Mouse (Mus musculus): Measurements from ENCODE around the gene Enpep. TPM values are rescaled to one million over a fixed set of nuclear protein-coding genes. Genes with fewer than 3 reads are reported as not detected.

The Enpep gene
- polyA plus RNA-seq, 1 experiment from 2014 or later: 0.93 TPM

DNA sequence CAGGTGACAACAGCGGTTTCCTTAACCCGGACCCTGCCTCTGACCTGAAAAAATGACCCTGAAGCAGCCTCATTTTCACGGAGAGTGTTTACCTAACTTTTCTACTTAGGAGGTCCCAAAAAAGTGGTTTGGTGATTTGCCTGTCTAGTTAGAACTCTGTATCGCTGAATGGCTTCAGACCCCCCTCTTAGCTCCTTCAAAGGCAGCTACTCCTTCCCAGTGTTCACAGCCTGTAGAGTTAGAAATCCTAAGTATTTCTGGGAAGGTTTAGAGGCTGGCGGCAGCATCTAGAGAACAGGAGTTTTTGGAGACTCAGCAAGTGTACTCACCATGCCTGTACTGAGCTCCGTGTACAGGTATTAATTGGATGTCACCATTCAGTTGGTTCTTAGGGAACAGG lies 105.8 kb downstream of the Enpep start:
- 2% methylated on average over 6 of the region's 6 CpGs for WGBS
- Histone ChIP-seq H3K9me3 (replicated peaks; ENCODE audit: control insufficient read depth, low read length) (no peaks in the 10 kb centered on the region), H3K27ac (replicated peaks; ENCODE audit: low read depth, low read length) (no peak overlapping the region), H3K36me3 (replicated peaks; ENCODE audit: control insufficient read depth, insufficient read depth, low read depth, low read length) (no peaks in the 10 kb centered on the region), H3K4me1 (ENCODE audit: control insufficient read depth, insufficient read depth, low read length) (no peaks in the 10 kb centered on the region), H3K9ac (replicated peaks; ENCODE audit: low read length) (no peak overlapping the region), H3K27me3 (ENCODE audit: control insufficient read depth, insufficient read depth, low read length) (peaks cover 22% of the 10 kb centered on the region), H3K4me2 (ENCODE audit: low read depth, low read length) (no peak overlapping the region), H3K4me3 (ENCODE audit: low read depth, low read length) (no peak overlapping the region)
- no peak for ATAC-seq (replicated peaks; ENCODE audit: insufficient number of reproducible peaks, low FRiP score, low TSS enrichment, low read depth)
- peak; percentile 21 for DNase-seq (ENCODE audit: low spot score)

DNA sequence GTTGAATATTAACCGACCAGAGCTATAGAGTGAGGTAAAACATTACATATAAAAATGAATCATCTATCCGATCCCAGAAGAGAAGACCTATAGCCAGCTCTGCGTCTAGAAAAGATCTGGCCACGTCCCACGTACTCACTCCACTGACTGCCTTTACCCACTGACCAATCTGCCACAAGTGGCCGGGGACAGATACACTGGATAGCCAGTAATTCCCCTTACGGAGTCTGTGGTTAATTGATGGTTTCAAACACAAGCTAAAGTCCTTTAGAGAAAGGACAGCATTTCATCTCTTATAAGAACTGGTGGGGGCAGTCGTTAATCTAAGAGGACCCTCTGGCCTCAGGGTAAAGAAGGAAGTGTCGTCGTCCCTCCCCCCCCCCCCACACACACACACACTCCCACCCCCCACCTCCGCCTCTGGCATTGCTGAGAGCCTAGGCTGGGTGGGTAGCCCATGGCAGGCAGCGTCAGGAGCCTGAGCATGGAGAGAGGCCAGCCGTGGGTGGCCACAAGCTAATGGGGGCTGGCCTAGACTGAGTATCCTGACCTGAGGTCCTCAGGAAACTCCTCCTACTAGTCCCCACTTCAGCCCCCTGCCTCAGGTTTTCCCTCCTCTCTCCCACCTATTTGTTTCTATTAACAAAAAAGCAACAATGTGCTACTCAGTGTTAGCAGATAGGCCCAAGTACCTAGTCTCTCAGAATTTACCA lies 106.8 kb downstream of the Enpep start:
- H3K27me3 ChIP-seq (ENCODE audit: control insufficient read depth, insufficient read depth, low read length): peaks cover 27% of the 10 kb centered on the region
- no peak overlapping the region for H3K27ac ChIP-seq (replicated peaks; ENCODE audit: low read depth, low read length)
- WGBS: 1% methylated on average over 13 of the region's 13 CpGs
- H3K4me3 ChIP-seq (ENCODE audit: low read depth, low read length): no peak overlapping the region
- H3K9ac ChIP-seq (replicated peaks; ENCODE audit: low read length): no peak overlapping the region
- ATAC-seq (replicated peaks; ENCODE audit: insufficient number of reproducible peaks, low FRiP score, low TSS enrichment, low read depth): no peak; the same call in 1 of the 2 replicates
- no peak overlapping the region for H3K4me2 ChIP-seq (ENCODE audit: low read depth, low read length)
- no peaks in the 10 kb centered on the region for H3K36me3 ChIP-seq (replicated peaks; ENCODE audit: control insufficient read depth, insufficient read depth, low read depth, low read length)
- H3K9me3 ChIP-seq (replicated peaks; ENCODE audit: control insufficient read depth, low read length): no peaks in the 10 kb centered on the region
- no peak for DNase-seq (ENCODE audit: low spot score)
- no peaks in the 10 kb centered on the region for H3K4me1 ChIP-seq (ENCODE audit: control insufficient read depth, insufficient read depth, low read length)

DNA sequence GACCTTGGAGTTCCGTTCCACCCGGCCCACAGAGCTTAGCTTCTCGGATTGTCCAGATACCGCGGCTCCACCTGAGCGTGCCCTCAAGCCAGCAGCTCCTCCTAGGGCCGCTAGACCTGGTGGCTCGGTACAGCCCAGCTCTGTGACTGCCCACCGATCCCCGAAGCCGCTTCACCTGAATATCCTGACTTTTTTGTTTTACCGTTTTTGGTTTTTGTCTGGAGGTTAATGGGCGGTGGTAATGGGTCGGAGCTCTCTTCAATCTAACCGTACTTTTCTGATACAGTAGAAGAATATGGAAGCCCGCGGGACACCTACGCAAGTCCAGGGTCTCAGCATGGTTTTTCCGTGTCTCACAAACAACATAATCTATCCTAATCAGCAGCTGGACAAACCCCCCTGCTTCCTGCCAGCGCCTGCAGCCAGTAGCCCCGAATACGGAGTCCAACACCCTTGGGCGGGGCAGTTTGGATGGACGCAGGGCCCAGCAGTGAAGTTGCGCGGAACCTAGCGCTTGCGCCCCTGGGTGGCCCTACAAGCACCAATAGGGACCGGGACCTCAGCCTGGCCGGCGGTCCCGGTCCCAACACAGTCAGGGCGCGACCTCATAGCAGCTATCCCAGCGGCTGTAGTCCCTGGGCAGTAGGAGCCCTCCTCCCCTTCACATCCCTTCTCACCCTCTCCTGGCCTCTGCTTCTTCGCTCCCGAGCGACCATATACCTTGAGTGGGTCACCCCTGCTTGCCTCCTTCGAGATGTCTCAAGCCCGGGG lies 107.5 kb downstream of the Enpep start:
- Histone ChIP-seq H3K27ac (replicated peaks; ENCODE audit: low read depth, low read length) (no peak overlapping the region), H3K9ac (replicated peaks; ENCODE audit: low read length) (no peak overlapping the region), H3K27me3 (ENCODE audit: control insufficient read depth, insufficient read depth, low read length) (peaks cover 27% of the 10 kb centered on the region), H3K4me1 (ENCODE audit: control insufficient read depth, insufficient read depth, low read length) (no peaks in the 10 kb centered on the region), H3K36me3 (replicated peaks; ENCODE audit: control insufficient read depth, insufficient read depth, low read depth, low read length) (no peaks in the 10 kb centered on the region), H3K4me3 (ENCODE audit: low read depth, low read length) (no peak overlapping the region), H3K4me2 (ENCODE audit: low read depth, low read length) (no peak overlapping the region), H3K9me3 (replicated peaks; ENCODE audit: control insufficient read depth, low read length) (no peaks in the 10 kb centered on the region)
- no peak for ATAC-seq (replicated peaks; ENCODE audit: insufficient number of reproducible peaks, low FRiP score, low TSS enrichment, low read depth)
- WGBS: under 1% methylated on average over 40 of the region's 40 CpGs
- peak; percentile 19 for DNase-seq (ENCODE audit: low spot score)

DNA sequence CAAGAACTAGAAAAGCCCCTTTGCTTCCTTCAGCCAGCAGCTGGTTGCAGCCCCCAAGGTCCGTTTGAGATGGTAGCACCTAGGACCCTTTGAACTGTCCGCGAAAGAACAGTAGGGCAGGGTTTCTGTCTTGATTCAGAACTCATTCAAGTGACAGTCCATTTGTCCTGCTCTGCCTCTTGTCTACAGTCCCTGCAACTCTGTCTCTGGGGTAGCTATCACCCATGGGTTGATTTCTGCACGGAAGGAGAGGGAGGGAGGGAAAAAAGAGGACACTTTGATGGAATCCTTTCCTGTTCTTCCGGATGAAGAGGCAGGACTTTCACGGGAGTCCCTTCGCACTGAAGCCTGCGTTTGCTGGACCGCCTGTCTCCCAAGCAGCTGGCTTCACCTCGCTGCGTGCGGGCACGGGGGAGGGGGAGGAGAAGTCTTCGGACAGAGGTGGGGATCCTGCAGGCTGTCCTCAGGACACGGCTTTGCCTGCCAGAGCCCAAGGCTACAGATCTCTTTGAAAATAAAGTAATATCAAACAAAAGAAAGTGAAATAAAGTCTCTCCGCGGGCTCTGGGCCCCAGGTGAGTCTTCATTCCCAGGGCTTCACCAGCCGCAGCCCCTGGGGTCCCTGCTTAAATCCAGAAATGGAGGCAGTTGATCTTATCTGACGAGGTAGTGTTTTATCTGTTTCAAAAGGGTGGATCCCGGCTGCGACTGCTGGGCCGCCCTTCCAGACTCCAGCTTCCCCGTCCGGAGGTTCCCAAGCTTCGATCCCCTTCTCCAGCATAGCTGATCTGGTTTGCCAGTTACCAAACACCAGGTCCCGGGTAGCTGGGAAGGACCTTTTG lies 108.3 kb downstream of the Enpep start:
- DNase-seq (ENCODE audit: low spot score) (peak; percentile 39), ATAC-seq (replicated peaks; ENCODE audit: insufficient number of reproducible peaks, low FRiP score, low TSS enrichment, low read depth) (no peak)
- no peaks in the 10 kb centered on the region for H3K4me1 ChIP-seq (ENCODE audit: control insufficient read depth, insufficient read depth, low read length)
- H3K9ac ChIP-seq (replicated peaks; ENCODE audit: low read length): no peak overlapping the region
- H3K36me3 ChIP-seq (replicated peaks; ENCODE audit: control insufficient read depth, insufficient read depth, low read depth, low read length): no peaks in the 10 kb centered on the region
- WGBS: under 1% methylated on average over 26 of the region's 26 CpGs
- H3K27me3 ChIP-seq (ENCODE audit: control insufficient read depth, insufficient read depth, low read length): peaks cover 31% of the 10 kb centered on the region
- H3K4me3 ChIP-seq (ENCODE audit: low read depth, low read length): no peak overlapping the region
- no peaks in the 10 kb centered on the region for H3K9me3 ChIP-seq (replicated peaks; ENCODE audit: control insufficient read depth, low read length)
- no peak overlapping the region for H3K27ac ChIP-seq (replicated peaks; ENCODE audit: low read depth, low read length)
- H3K4me2 ChIP-seq (ENCODE audit: low read depth, low read length): 0 out of 2 replicates have a peak overlapping the region, but pooled peaks have one; percentile 5

DNA sequence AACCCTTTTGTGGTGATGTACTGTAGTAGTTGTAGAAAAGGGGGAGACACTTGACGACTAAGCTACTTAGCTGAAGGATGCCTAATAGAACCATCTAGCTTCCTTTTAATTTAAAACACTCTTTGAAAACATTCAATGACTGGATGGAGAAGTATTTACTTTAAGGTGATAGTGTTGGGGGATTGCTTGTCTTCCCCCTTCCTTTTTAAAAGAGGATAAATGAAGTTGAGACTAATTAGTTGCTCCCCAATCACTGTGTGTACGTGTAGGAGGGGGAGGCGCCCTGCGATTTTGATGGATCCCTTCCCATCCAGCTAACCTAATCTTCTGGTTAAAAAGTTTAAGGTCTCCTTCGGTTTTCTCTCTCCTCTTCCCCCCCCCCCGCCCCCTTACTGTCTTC lies 109.1 kb downstream of the Enpep start:
- Histone ChIP-seq H3K4me1 (ENCODE audit: control insufficient read depth, insufficient read depth, low read length) (no peaks in the 10 kb centered on the region), H3K9me3 (replicated peaks; ENCODE audit: control insufficient read depth, low read length) (no peaks in the 10 kb centered on the region), H3K27me3 (ENCODE audit: control insufficient read depth, insufficient read depth, low read length) (peaks cover 37% of the 10 kb centered on the region), H3K9ac (replicated peaks; ENCODE audit: low read length) (no peak overlapping the region), H3K36me3 (replicated peaks; ENCODE audit: control insufficient read depth, insufficient read depth, low read depth, low read length) (no peaks in the 10 kb centered on the region), H3K27ac (replicated peaks; ENCODE audit: low read depth, low read length) (no peak overlapping the region), H3K4me2 (ENCODE audit: low read depth, low read length) (no peak overlapping the region), H3K4me3 (ENCODE audit: low read depth, low read length) (no peak overlapping the region)
- no peak for ATAC-seq (replicated peaks; ENCODE audit: insufficient number of reproducible peaks, low FRiP score, low TSS enrichment, low read depth)
- DNase-seq (ENCODE audit: low spot score): no peak
- WGBS: 2% methylated on average over 6 of the region's 6 CpGs

DNA sequence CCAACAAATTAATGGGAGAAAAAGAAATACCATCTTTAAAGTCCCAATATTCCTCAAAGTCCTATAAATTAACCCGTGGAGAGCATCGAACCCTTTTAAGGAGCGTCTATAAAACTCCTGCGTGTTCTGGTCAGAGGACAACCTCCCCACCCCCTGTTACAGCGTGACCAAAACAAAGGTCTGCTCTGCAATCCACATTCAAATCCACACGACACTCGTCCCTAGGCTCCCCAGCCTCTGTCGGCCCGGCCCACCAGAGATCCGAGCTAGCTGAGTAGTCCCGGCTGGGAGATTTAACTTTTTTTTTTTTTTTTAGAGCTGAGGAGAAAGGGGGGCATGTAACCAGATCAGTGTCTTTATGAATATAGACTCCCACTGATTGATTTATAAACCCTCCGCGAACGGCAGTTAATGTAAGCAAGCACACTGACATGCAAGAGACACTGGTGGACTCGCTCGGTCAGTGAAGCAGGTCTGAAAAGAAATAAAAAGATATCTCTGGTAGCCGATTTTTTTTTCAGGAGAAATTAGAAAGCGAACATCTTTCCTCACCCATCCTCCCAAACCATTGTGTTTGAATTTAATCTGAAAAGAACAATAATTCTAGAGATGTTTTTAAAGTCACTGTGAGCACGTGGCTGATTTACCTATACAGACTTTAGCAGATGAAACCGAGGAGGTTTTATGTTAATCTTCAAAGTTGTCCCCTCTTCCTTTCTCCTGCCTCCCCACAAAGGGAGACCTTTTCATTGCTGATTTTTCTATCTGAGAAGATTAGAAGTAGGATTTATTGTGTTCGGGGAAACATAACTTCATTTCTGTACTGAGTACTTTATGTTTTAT lies 109.9 kb downstream of the Enpep start:
- Histone ChIP-seq H3K9ac (replicated peaks; ENCODE audit: low read length) (no peak overlapping the region), H3K27ac (replicated peaks; ENCODE audit: low read depth, low read length) (no peak overlapping the region), H3K4me3 (ENCODE audit: low read depth, low read length) (no peak overlapping the region), H3K27me3 (ENCODE audit: control insufficient read depth, insufficient read depth, low read length) (peaks cover 44% of the 10 kb centered on the region), H3K4me2 (ENCODE audit: low read depth, low read length) (no peak overlapping the region), H3K36me3 (replicated peaks; ENCODE audit: control insufficient read depth, insufficient read depth, low read depth, low read length) (no peaks in the 10 kb centered on the region), H3K4me1 (ENCODE audit: control insufficient read depth, insufficient read depth, low read length) (no peaks in the 10 kb centered on the region), H3K9me3 (replicated peaks; ENCODE audit: control insufficient read depth, low read length) (no peaks in the 10 kb centered on the region)
- DNase-seq (ENCODE audit: low spot score) (peak; percentile 33), ATAC-seq (replicated peaks; ENCODE audit: insufficient number of reproducible peaks, low FRiP score, low TSS enrichment, low read depth) (no peak)
- WGBS: under 1% methylated on average over 21 of the region's 21 CpGs

DNA sequence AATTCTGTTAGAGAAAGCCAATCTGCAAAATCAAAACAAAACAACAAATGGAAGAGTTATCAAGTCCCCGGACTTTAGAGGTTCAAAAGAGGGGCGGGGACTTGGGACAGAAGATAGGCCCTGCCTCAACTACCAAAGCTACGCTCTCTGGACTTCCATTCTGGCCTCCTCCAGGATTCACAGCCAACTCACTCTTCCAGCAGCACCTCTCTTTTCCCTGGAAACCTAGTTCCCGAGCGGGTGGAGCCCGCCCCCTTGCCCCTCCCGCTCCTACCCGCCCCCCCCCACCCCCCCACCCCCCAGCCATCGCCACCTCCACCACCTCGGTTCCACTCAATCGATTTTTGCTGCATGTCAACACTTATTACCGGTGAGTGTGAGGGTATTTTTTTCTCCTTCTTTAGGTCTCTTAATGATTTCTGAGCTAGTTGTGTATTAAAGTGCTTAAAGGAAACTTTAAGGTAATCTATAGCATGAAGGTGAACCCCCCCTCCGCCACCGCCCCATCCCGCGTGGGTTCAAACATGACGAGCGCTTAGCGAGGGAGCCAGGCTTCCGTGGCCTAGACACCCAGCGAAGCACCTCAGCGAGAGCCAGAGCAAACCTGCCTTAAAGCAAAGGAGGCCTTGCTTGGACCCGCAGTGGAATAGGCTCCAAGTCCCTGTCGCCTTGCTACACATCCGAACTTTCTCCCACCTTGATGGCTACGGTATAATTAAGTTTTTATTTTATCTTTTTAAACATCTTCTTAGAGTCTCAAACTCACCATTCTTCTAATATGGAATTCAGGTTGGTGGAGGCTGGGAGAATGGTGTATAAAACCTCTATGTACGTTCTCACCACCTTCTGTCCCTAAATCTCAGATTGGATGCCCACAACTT lies 110.9 kb downstream of the Enpep start:
- DNase-seq (ENCODE audit: low spot score) (peak; percentile 28), ATAC-seq (replicated peaks; ENCODE audit: insufficient number of reproducible peaks, low FRiP score, low TSS enrichment, low read depth) (no peak)
- WGBS: 2% methylated on average over 24 of the region's 27 CpGs
- Histone ChIP-seq H3K4me1 (ENCODE audit: control insufficient read depth, insufficient read depth, low read length) (no peaks in the 10 kb centered on the region), H3K4me2 (ENCODE audit: low read depth, low read length) (no peak overlapping the region), H3K9me3 (replicated peaks; ENCODE audit: control insufficient read depth, low read length) (no peaks in the 10 kb centered on the region), H3K36me3 (replicated peaks; ENCODE audit: control insufficient read depth, insufficient read depth, low read depth, low read length) (no peaks in the 10 kb centered on the region), H3K9ac (replicated peaks; ENCODE audit: low read length) (no peak overlapping the region), H3K4me3 (ENCODE audit: low read depth, low read length) (no peak overlapping the region), H3K27me3 (ENCODE audit: control insufficient read depth, insufficient read depth, low read length) (peaks cover 45% of the 10 kb centered on the region), H3K27ac (replicated peaks; ENCODE audit: low read depth, low read length) (no peak overlapping the region)

All from embryonic facial prominence, embryonic 11.5 days (tissue).